Mouse (Mus musculus) bone marrow macrophage, adult 2 months (primary cell): ENCODE results near the gene Atad5.

ENCODE experiments used
- CTCF ChIP-seq: IDR thresholded peaks from 2 replicates; pipeline ENCODE4 v1.5.1; 2012; ENCODE audit warnings: low read depth, mild to moderate bottlenecking, low read length, moderate library complexity
- POLR2A ChIP-seq: IDR thresholded peaks from 2 replicates; pipeline ENCODE4 v1.6.1; 2012; ENCODE audit warnings: mild to moderate bottlenecking, low read depth, low read length, borderline replicate concordance

DNA sequence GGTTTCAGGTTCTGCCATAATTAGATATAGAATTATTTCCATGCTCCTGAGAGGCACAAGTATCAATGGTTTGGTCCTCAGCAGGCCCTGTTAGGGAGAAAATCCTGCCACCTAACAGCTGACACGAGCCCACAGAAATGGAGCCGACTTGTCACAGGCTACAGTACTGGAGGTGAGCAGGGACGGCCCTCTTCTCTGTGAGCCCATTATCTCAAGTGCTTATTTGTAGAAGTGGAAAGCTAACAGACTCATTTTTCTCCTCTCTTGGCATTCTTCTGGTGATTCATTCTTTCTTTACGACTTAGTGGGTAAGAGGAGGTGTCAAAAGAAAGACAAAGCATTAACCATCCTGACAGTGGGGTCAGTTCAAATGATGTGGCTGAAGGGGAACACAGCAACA lies 34.5 kb upstream of the Atad5 start:
- TF ChIP-seq CTCF (no peak), POLR2A (no peak)
